Mouse (Mus musculus): ENCODE data around the gene Sp110. TPM values are rescaled to one million over a fixed set of nuclear protein-coding genes. Genes with fewer than 3 reads are reported as not detected.
"Not testable (repeated sequence)": the region's sequence is repeated elsewhere in the genome, so short reads cannot be mapped to it uniquely, and the experiment has no call there.

The Sp110 gene
- total and polyA plus RNA-seq, 3 experiments = 2.3 TPM; not detected in 2

DNA sequence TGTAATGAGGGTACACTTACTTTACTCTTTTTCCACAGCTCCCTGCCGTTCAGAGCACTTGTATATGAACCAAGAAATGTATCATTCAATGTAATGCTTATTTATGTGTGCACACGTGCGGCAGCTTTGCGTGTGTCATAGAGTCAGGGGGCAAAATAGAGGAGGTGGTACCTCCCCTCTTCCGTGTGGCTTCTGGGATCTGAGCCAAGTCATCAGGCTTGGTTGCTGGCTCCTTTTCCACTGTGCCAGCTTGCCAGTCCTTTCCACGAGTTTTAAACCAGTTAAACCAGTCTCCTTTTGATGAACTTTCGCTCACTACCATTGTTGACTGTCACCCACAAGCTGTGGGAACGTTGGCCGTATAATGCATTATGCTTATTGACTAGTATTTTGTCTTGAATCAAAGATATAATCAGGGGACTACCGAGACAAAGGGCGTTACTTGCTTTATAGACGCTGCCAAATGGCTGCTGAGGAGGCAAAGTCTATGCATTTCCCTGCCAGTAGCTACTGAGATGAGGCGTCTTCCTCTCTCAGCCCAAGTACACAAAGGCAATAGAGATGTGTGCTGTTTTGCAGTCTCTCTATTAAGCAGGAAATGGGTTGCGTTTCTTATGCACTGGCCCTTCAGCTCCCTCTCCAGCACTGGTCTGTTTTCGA lies 70.0 kb downstream of the Sp110 start:
- not testable (repeated sequence) for H3K36me3 ChIP-seq (replicated peaks); H3K4me3 ChIP-seq (ENCODE audit: low read depth, low read length); DNase-seq (ENCODE audit: low spot score); ATAC-seq (ENCODE audit: extremely low read depth, insufficient number of reproducible peaks, low FRiP score, poor library complexity, severe bottlenecking); H3K9me3 ChIP-seq (replicated peaks); H3K27me3 ChIP-seq (ENCODE audit: insufficient read depth, low read length); H3K4me1 ChIP-seq (ENCODE audit: insufficient read depth, low read depth, low read length)

Other genes starting within 250 kb of the Sp110 start
- not detected in 2 replicates for gene G530012D18Rik, start 23.1 kb downstream of the Sp110 start, total RNA-seq (2014; fragmentation: Nextera tagmentation)
- gene G530012D18Rik, start 23.1 kb downstream of the Sp110 start, total RNA-seq (2017) = 0.76 TPM in 1 of 2 replicates, not detected in the other
- not detected in 2 replicates for gene G530012D18Rik, start 23.1 kb downstream of the Sp110 start, polyA plus RNA-seq (2012)
- not detected in 2 replicates for gene Sp140, start 1.6 kb upstream of the Sp110 start, total RNA-seq (2014; fragmentation: Nextera tagmentation)
- 0.64 and 0.76 TPM in 2 replicates for gene Sp140, start 1.6 kb upstream of the Sp110 start, total RNA-seq (2017)
- gene Sp140, start 1.6 kb upstream of the Sp110 start, polyA plus RNA-seq (2012) = not detected in 2 replicates
- gene Sp100, start 51.2 kb upstream of the Sp110 start, total RNA-seq (2014; fragmentation: Nextera tagmentation) = not detected in 2 replicates
- gene Sp100, start 51.2 kb upstream of the Sp110 start, total RNA-seq (2017) = 0.64 and 0.76 TPM in 2 replicates
- gene Sp100, start 51.2 kb upstream of the Sp110 start, polyA plus RNA-seq (2012) = not detected in 2 replicates
- gene A630001G21Rik, start 179.8 kb upstream of the Sp110 start, total RNA-seq (2014; fragmentation: Nextera tagmentation) = not detected in 2 replicates
- gene A630001G21Rik, start 179.8 kb upstream of the Sp110 start, total RNA-seq (2017) = 0.16 and 0.46 TPM in 2 replicates
- not detected in 2 replicates for gene A630001G21Rik, start 179.8 kb upstream of the Sp110 start, polyA plus RNA-seq (2012)
- gene Cab39, start 194.6 kb upstream of the Sp110 start, total RNA-seq (2014; fragmentation: Nextera tagmentation) = 147 and 159 TPM in 2 replicates
- 208 and 231 TPM in 2 replicates for gene Cab39, start 194.6 kb upstream of the Sp110 start, total RNA-seq (2017)
- gene Cab39, start 194.6 kb upstream of the Sp110 start, polyA plus RNA-seq (2012) = 41.8 and 51.3 TPM in 2 replicates